Mouse (Mus musculus): Measurements from ENCODE around the gene Olfr1240. TPM values are rescaled to one million over a fixed set of nuclear protein-coding genes. Genes with fewer than 3 reads are reported as not detected.

Olfr1240 gene
- not detected for total RNA-seq (2022)

DNA sequence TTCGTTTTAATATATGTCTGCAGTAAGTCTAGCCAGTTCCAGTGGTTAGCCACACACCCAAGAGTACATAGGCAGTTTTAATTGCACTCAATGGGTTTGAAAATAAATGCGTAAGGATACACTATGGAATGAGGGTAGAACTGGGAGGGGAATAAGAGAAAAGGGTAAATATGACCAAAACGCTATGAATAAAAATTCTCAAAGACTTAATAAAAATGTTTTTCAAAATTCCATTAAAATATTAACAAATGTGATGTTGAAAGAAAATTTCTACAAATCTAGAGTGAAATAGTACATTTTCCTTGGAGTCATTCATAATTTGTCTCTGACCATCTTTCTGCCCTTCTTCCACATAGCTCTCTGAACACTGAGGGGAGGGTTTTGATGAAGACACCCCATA lies at the start of gene Olfr1240:
Gene Olfr1240, minus strand, starts transcription at position 101 of the 400 bp plus-strand sequence.
- DNase-seq (ENCODE audit: low spot score in 2 of 2) = no peak

DNA sequence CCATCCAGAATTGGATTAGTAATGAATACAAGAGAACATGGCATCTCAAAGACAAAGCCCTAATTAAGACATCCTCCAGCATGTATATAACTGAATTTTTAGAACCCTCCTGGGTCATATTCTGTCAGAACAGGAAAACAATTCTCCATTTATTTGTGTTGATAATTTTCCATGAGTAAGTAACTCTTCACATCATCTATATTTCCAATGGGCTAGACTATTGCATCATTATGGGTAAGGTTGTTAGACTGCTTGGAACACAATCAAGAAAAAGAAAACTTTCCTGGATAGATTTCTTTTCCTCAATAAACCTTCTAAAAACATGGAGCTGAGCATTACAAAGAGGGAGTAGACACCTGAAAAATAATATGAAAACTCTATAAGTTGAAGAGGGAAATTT lies 44.2 kb upstream of the Olfr1240 start, which contains the start of gene Olfr1241:
Gene Olfr1241, minus strand, starts transcription at position 101 of the 400 bp plus-strand sequence.
- DNase-seq (ENCODE audit: low spot score in 2 of 2) = no peak

DNA sequence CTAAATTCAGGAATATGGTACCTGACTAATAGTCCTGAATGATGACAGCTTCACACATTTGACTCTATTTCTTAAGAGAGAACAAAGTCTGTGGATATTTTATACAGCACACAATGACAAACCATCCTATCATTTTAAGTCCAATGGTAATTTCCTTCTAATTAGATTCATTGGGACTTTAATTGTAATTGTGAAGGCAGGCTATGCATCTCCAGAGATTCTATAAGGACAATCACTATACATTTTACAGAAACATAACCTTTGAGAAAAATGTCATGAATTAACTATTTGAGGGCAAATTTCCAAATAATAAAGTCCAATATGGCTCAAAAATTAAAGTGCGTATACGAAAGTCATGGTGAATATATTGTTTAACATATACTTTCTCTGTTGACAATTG lies 22.5 kb downstream of the Olfr1240 start, which contains the start of gene Olfr1239:
Gene Olfr1239, minus strand, starts transcription at position 101 of the 400 bp plus-strand sequence.
- no peak for DNase-seq (ENCODE audit: low spot score in 2 of 2)

DNA sequence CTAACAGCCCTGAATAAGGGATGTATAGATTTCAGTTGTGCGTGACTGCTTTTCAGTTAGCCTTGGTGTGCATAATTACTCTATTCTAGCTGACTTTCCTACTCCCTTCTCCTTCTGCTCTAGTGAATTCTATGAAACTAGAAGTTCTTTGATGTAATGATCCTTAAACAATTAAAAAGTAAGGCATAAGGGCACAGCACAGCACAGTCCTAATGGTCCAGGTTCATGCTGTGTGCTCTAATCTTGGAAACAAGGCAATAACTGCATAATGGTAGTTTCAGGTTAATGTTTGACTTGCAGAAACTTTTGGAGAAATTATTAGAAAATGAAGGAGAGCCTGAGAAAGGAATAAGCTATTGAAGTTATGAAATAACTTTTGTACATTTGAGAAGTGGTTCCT lies 28.2 kb downstream of the Olfr1240 start:
- no peak for DNase-seq (ENCODE audit: low spot score in 2 of 2)

DNA sequence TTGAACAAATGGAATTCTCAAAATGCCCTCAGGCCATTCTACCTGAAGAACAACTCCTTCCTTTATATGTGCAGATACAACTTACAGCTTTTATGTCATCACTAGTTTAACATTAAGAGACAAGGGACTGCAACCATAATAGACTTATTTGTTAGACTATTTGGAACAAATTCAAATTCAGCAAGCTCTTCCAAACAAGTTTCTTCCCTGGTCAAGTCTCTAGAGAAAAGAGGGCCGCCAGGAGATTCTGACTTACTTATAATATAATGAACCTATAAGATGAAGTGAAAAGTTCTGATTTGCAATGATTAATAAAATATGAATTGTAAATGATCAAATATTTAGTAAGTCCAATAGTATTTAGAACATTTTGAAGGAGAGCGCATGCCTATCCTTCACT lies 33.2 kb downstream of the Olfr1240 start, which contains the start of gene Olfr1238:
Gene Olfr1238, minus strand, starts transcription at position 101 of the 400 bp plus-strand sequence.
- no peak for DNase-seq (ENCODE audit: low spot score in 2 of 2)

DNA sequence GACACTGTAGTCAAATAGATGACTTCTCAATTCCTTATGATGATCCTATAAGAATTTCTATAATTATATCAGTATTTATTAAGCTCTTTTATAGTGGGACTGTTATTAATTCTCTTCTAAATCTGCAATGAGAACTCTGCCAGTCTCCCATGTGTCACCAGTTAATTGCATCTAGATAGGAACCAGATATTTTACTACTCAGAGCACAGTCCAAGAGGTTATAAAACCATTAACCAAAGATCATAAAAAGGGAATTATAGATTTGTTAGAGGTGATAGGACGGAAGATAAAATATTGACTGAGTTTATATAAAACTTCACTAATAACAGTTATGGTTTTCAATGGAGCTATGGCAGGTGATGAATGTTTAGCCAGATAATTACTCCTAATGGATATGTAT lies 41.9 kb downstream of the Olfr1240 start:
- no peak for DNase-seq (ENCODE audit: low spot score in 2 of 2)

Other genes with a start within 250 kb of the Olfr1240 start
- not detected for gene Olfr1226, start 243.0 kb downstream of the Olfr1240 start, total RNA-seq (2022)
- gene Olfr1228, start 188.9 kb downstream of the Olfr1240 start, total RNA-seq (2022) = not detected
- gene Olfr1229, start 155.0 kb downstream of the Olfr1240 start, total RNA-seq (2022) = not detected
- gene Olfr1230, start 145.7 kb downstream of the Olfr1240 start, total RNA-seq (2022) = not detected
- not detected for gene Olfr1231, start 135.9 kb downstream of the Olfr1240 start, total RNA-seq (2022)
- gene Olfr1232, start 113.3 kb downstream of the Olfr1240 start, total RNA-seq (2022) = not detected
- gene Olfr1233, start 100.6 kb downstream of the Olfr1240 start, total RNA-seq (2022) = not detected
- not detected for gene Olfr1234, start 78.1 kb downstream of the Olfr1240 start, total RNA-seq (2022)
- gene Olfr1238, start 33.3 kb downstream of the Olfr1240 start, total RNA-seq (2022) = not detected
- gene Olfr1239, start 22.6 kb downstream of the Olfr1240 start, total RNA-seq (2022) = not detected
- gene Olfr1241, start 44.1 kb upstream of the Olfr1240 start, total RNA-seq (2022) = not detected
- not detected for gene Olfr1242, start 55.3 kb upstream of the Olfr1240 start, total RNA-seq (2022)
- not detected for gene Olfr1243, start 88.5 kb upstream of the Olfr1240 start, total RNA-seq (2022)
- not detected for gene Olfr1245, start 135.4 kb upstream of the Olfr1240 start, total RNA-seq (2022)
- not detected for gene Olfr1246, start 150.2 kb upstream of the Olfr1240 start, total RNA-seq (2022)
- gene Olfr1247, start 171.1 kb upstream of the Olfr1240 start, total RNA-seq (2022) = under 1 TPM in 1 of 4 experiments, not detected in 3; 0.10 TPM
- gene Olfr1248, start 175.2 kb upstream of the Olfr1240 start, total RNA-seq (2022) = not detected
- not detected for gene Olfr1249, start 192.0 kb upstream of the Olfr1240 start, total RNA-seq (2022)
- gene Olfr1250, start 218.5 kb upstream of the Olfr1240 start, total RNA-seq (2022) = not detected
- not detected for gene Olfr1251, start 228.9 kb upstream of the Olfr1240 start, total RNA-seq (2022)

All from gastrocnemius, adult 8-10 months (tissue).